ENCODE assay signal across 19 mouse cellular contexts in genomic region chr9:58184456-58184855, GRCm38 (mm10). TPM values are rescaled to one million over a fixed set of nuclear protein-coding genes. Genes with fewer than 3 reads are reported as not detected.
"Had no signal": no experiment of that assay in that cellular context is flagged by ENCODE, and none has a peak within 500 bp of the region (broad histone marks: within the 10 kb centered on the region; RNA-seq: fewer than 3 reads in every experiment).

No protein-coding gene starts in this region.

- H3K27me3 ChIP-seq: limb, embryonic 15.5 days; neural tube, embryonic 15.5 days had no signal

- DNase-seq: kidney, adult 8-10 months; kidney, postnatal 25 days; lung, embryonic 14.5 days; lung, postnatal 10 days; lung, postnatal 4 days; midbrain, embryonic 14.5 days; right cerebral cortex, adult 18-20 months; right cerebral cortex, postnatal 4 days; spleen, adult 18-20 months; thymus, postnatal 14 days had no signal

- H3K4me3 ChIP-seq: left cerebral cortex, adult 2 months; limb, embryonic 15.5 days; liver, embryonic 12.5 days; midbrain, embryonic 10.5 days; myocyte; neural tube, embryonic 15.5 days had no signal

- H3K4me1 ChIP-seq: limb, embryonic 15.5 days; liver, embryonic 12.5 days; neural tube, embryonic 15.5 days had no signal

- H3K4me2 ChIP-seq: limb, embryonic 15.5 days; liver, embryonic 12.5 days; lung, embryonic 14.5 days; neural tube, embryonic 15.5 days had no signal

- H3K9ac ChIP-seq: limb, embryonic 15.5 days; liver, embryonic 12.5 days; lung, embryonic 14.5 days; neural tube, embryonic 15.5 days had no signal

- H3K36me3 ChIP-seq: limb, embryonic 15.5 days; liver, embryonic 12.5 days; midbrain, embryonic 10.5 days; neural tube, embryonic 15.5 days had no signal

- H3K9me3 ChIP-seq: limb, embryonic 15.5 days; liver, embryonic 12.5 days; midbrain, embryonic 10.5 days; neural tube, embryonic 15.5 days had no signal

- ATAC-seq: intestine, postnatal 0 days; liver, embryonic 12.5 days had no signal

- H3K27ac ChIP-seq: left cerebral cortex, adult 2 months; limb, embryonic 15.5 days; liver, embryonic 12.5 days; midbrain, embryonic 10.5 days; neural tube, embryonic 15.5 days had no signal

RNA-seq across cellular contexts. Expression of gene Islr2, which starts 19.7 kb away (rescaled TPM):
- total RNA-seq: megakaryocyte, adult 5-6 weeks had no signal
- polyA plus RNA-seq: liver, embryonic 16.5 days; lung, embryonic 14.5 days had no signal
